Mouse (Mus musculus) liver, embryonic 14.5 days (tissue): ENCODE measurements at regions not wholly inside any gene's neighbourhood (a gene's known extent, or its start where the extent isn't known, plus 50 kb on each side); places are given as distances from the start of the nearest gene placed in this dataset.

Source experiments
- ATAC-seq: fragments of 200-750 bp; cut with Nextera tagmentation; 2 replicates; pipeline ENCODE4 v1.8.0; 2017; ENCODE audit warnings: moderate number of reproducible peaks, mild to moderate bottlenecking, moderate library complexity; ENCODE audit not compliant: insufficient read depth
- DNase-seq, 3 experiments: peaks; one replicate each; pipeline ENCODE4 v3.0.0-alpha.2; 2012 to 2013; ENCODE audit warnings: low read depth in 3 of 3, low spot score in 3 of 3
- H3K27ac ChIP-seq: fragments of 300-500 bp; sonication (generic); 2 replicates; pipeline ENCODE4 v1.5.1; 2014; ENCODE audit warnings: moderate library complexity, mild to moderate bottlenecking, control low read depth, inconsistent platforms
- H3K27me3 ChIP-seq: fragments of 300-500 bp; sonication (generic); 2 replicates; pipeline ENCODE4 v1.6.1; 2014; ENCODE audit warnings: mild to moderate bottlenecking, low read length, moderate library complexity; ENCODE audit not compliant: control insufficient read depth, insufficient read depth
- H3K36me3 ChIP-seq: fragments of 300-500 bp; sonication (generic); replicated peaks from 2 replicates; pipeline ENCODE4 v1.6.1; 2014; ENCODE audit warnings: low read depth; ENCODE audit not compliant: control insufficient read depth, insufficient read depth
- H3K4me1 ChIP-seq, 2 experiments: fragments of 200-500 bp in 1 of 2; fragments of 300-500 bp in 1 of 2; sonication (generic) in 1 of 2; replicated peaks; 2 replicates each; pipeline ENCODE4 v1.6.1; 2012 to 2014; ENCODE audit warnings: antibody characterized with exemption in 1 of 2, inconsistent platforms in 1 of 2, low read length in 1 of 2; ENCODE audit not compliant: control insufficient read depth in 2 of 2, insufficient read depth in 2 of 2
- H3K4me2 ChIP-seq: fragments of 300-500 bp; sonication (generic); 2 replicates; pipeline ENCODE4 v1.6.1; 2014; ENCODE audit warnings: low read depth, mild to moderate bottlenecking, control low read depth, moderate library complexity
- H3K4me3 ChIP-seq, 2 experiments: fragments of 200-500 bp in 1 of 2; fragments of 300-500 bp in 1 of 2; sonication (generic) in 1 of 2; 2 replicates each; pipeline ENCODE4 v1.5.1; 2012 to 2014; ENCODE audit warnings: low read depth in 2 of 2, low read length in 2 of 2, mild to moderate bottlenecking in 2 of 2, control low read depth in 1 of 2, inconsistent platforms in 1 of 2, moderate library complexity in 1 of 2; ENCODE audit not compliant: insufficient read depth in 1 of 2
- H3K9ac ChIP-seq: fragments of 300-500 bp; sonication (generic); replicated peaks from 2 replicates; pipeline ENCODE4 v1.6.1; 2014; ENCODE audit warnings: mild to moderate bottlenecking, control low read depth, moderate library complexity
- H3K9me3 ChIP-seq: fragments of 300-500 bp; sonication (generic); 2 replicates; pipeline ENCODE4 v1.6.1; 2016; ENCODE audit warnings: low read length, mixed read lengths; ENCODE audit not compliant: control insufficient read depth
- CTCF ChIP-seq: IDR thresholded peaks from 2 replicates; pipeline ENCODE4 v1.5.1; 2016; ENCODE audit warnings: antibody characterized with exemption, low read depth, control low read depth
- EP300 ChIP-seq: IDR thresholded peaks from 2 replicates; pipeline ENCODE4 v1.6.1; 2016; ENCODE audit warnings: antibody characterized with exemption, low read depth
- WGBS: fragments of 180-500 bp; shearing (Covaris S2); extraction: QIAGEN DNeasy Blood & Tissue Kit; methylation state at CpG from one replicate; pipeline ENCODE4 v1.1.7; 2014; ENCODE audit not compliant: insufficient replicate concordance; 5-methylcytosine and 5-hydroxymethylcytosine counted together

- DNase-seq (no peak), ATAC-seq (no peak)
- H3K27me3 ChIP-seq, result no peaks in the 10 kb centered on the region
- no peaks in the 10 kb centered on the region for H3K9me3 ChIP-seq
- no peaks in the 10 kb centered on the region for H3K36me3 ChIP-seq
- H3K4me3 ChIP-seq, result no peak overlapping the region
- H3K4me2 ChIP-seq, result no peak overlapping the region
- no peak overlapping the region for H3K27ac ChIP-seq
- H3K4me1 ChIP-seq, result no peaks in the 10 kb centered on the region
- no peak overlapping the region for H3K9ac ChIP-seq
- 70% methylated on average over 6 of the region's 6 CpGs for WGBS
- no peak for TF ChIP-seq CTCF
- TF ChIP-seq EP300, result no peak
Measured at GRCm38 (mm10) chr1:42623766-42624165, 71.8 kb upstream of the Pou3f3 start.

GRCm38 (mm10) chr1:42628800-42629199 lies 66.8 kb upstream of the Pou3f3 start:
- H3K4me1 ChIP-seq, result no peaks in the 10 kb centered on the region
- TF ChIP-seq CTCF (no peak), EP300 (no peak)
- H3K9me3 ChIP-seq, result no peaks in the 10 kb centered on the region
- ATAC-seq (no peak), DNase-seq (no peak)
- no peak overlapping the region for H3K4me3 ChIP-seq
- 33% methylated on average over 12 of the region's 12 CpGs for WGBS
- no peak overlapping the region for H3K4me2 ChIP-seq
- H3K36me3 ChIP-seq, result no peaks in the 10 kb centered on the region
- H3K27me3 ChIP-seq, result no peaks in the 10 kb centered on the region
- H3K27ac ChIP-seq, result no peak overlapping the region
- H3K9ac ChIP-seq, result no peak overlapping the region

- ATAC-seq, result no peak
- WGBS, result 51% methylated on average over 14 of the region's 14 CpGs
Measured at GRCm38 (mm10) chr1:42629465-42630261, 65.9 kb upstream of the Pou3f3 start.

GRCm38 (mm10) chr1:42632286-42632685 lies 63.3 kb upstream of the Pou3f3 start:
- no peak for TF ChIP-seq CTCF
- TF ChIP-seq EP300, result no peak
- Histone ChIP-seq H3K9ac (no peak overlapping the region), H3K4me1 (no peaks in the 10 kb centered on the region), H3K27ac (no peak overlapping the region), H3K36me3 (no peaks in the 10 kb centered on the region), H3K27me3 (no peaks in the 10 kb centered on the region), H3K4me2 (no peak overlapping the region), H3K9me3 (no peaks in the 10 kb centered on the region), H3K4me3 (no peak overlapping the region)
- ATAC-seq (no peak), DNase-seq (no peak)

More at GRCm38 (mm10) chr1:42629465-42630261, 65.9 kb upstream of the Pou3f3 start:
- Histone ChIP-seq H3K36me3 (no peaks in the 10 kb centered on the region), H3K4me2 (no peak overlapping the region), H3K27ac (no peak overlapping the region), H3K9ac (no peak overlapping the region), H3K4me1 (no peaks in the 10 kb centered on the region), H3K9me3 (no peaks in the 10 kb centered on the region), H3K27me3 (no peaks in the 10 kb centered on the region), H3K4me3 (no peak overlapping the region)
- no peak for DNase-seq
- TF ChIP-seq CTCF (no peak), EP300 (no peak)

GRCm38 (mm10) chr1:42636558-42636957 lies 59.0 kb upstream of the Pou3f3 start:
- no peaks in the 10 kb centered on the region for H3K4me1 ChIP-seq
- ATAC-seq (no peak), DNase-seq (no peak)
- TF ChIP-seq EP300, result no peak
- H3K9me3 ChIP-seq, result no peaks in the 10 kb centered on the region
- 48% methylated on average over 5 of the region's 5 CpGs for WGBS
- no peak overlapping the region for H3K4me2 ChIP-seq
- H3K27me3 ChIP-seq, result no peaks in the 10 kb centered on the region
- no peak overlapping the region for H3K4me3 ChIP-seq
- H3K36me3 ChIP-seq, result no peaks in the 10 kb centered on the region
- no peak overlapping the region for H3K9ac ChIP-seq
- H3K27ac ChIP-seq, result no peak overlapping the region
